Mouse (Mus musculus): Measurements from ENCODE around the gene Gm10340.
"Not testable (repeated sequence)": the region's sequence is repeated elsewhere in the genome, so short reads cannot be mapped to it uniquely, and the experiment has no call there.

Gm10340 gene

DNA sequence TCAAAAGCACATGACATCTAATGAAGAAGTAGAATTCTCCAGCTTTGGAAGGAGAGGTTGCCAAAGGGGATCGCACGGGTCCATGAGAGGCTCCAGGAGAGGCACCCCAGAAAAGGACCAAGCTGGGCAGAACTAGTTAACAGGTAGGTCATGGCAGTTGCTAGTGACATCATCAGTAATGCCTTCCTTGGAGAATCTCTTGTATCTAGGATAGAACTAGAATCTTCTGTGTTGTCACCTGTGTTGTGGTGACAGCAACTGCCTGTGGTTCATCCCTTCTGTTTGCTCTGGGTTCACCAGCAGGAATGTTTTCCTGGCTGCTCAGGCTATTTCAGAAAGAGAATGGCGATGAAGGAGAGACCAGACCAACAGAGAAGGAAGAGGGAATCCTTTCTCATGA is at the start of gene Gm10340:
Gene Gm10340, plus strand, starts transcription at position 301 of the 400 bp plus-strand sequence.
- not testable (repeated sequence) for DNase-seq (ENCODE audit: low read depth)

DNA sequence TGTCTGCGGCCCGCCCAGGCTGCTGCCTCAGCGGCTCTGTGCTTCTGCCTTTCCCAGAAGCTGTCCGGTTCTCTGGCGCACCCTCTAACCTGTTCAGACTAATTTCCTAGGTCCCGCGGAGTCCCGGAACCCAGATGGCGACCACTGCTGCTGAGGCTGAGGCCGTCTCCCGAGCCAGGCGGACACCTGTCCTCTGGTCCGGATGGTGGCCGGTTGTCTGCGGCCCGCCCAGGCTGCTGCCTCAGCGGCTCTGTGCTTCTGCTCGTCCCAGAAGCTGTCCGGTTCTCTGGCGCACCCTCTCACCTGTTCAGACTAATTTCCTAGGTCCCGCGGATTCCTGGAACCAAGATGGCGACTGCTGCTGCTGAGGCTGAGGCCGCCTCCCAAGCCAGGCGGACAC is 17.7 kb upstream of the Gm10340 start:
- DNase-seq (ENCODE audit: low read depth), result not testable (repeated sequence)

DNA sequence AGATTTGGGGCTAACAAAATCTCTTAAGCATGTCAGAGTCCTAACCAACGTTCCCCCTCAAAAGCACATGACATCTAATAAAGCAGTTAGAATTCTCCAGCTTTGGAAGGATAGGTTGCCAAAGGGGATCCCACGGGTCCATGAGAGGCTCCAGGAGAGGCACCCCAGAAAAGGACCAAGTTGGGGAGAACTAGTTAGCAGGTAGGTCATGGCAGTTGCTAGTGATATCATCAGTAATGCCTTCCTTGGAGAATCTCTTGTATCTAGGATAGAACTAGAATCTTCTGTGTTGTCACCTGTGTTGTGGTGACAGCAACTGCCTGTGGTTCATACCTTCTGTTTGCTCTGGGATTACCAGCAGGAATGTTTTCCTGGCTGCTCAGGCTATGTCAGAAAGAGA is 54.2 kb downstream of the Gm10340 start, which contains the start of gene Gm5795:
Gene Gm5795, plus strand, starts transcription at position 301 of the 400 bp plus-strand sequence.
- not testable (repeated sequence) for DNase-seq (ENCODE audit: low read depth)

Measured in naive thymus-derived CD4-positive, alpha-beta T cell, adult 2 months (primary cell).